ENCODE assay signal across 16 mouse cellular contexts in genomic region chr2:68034711-68035110, GRCm38 (mm10).
DNase-seq lines count a peak whose midpoint lies in the region.
"Had no signal": no experiment of that assay in that cellular context is flagged by ENCODE, and none has a peak within 500 bp of the region (broad histone marks: within the 10 kb centered on the region; RNA-seq: fewer than 3 reads in every experiment).

No protein-coding gene starts in this region.

- intact Hi-C loops in left cerebral cortex, postnatal 25 days (cut with DNase I): loop anchor here (10.0 kb wide), 1 partner anchor 270 kb away; no protein-coding TSS in a partner anchor

- DNase-seq in frontal cortex, postnatal 36 days (ENCODE audit: low spot score in 2 of 2): peak; percentile 21 to 76
- no peak for DNase-seq in frontal cortex, postnatal 14 days (ENCODE audit: low spot score in 2 of 2)
- peak; percentile 66 for DNase-seq in right cerebral cortex, adult 18-20 months
- no peak for DNase-seq in right cerebral cortex, postnatal 14 days
- DNase-seq in left cerebral cortex, postnatal 25 days (ENCODE audit: low spot score in 2 of 2): peak; percentile 35 to 92
- no peak for DNase-seq in adrenal gland, adult 8-10 months
- DNase-seq in adrenal gland, postnatal 14 days: no peak
- DNase-seq: adrenal gland, postnatal 25 days; cerebellum, adult 18-20 months; cerebellum, postnatal 14 days; forebrain, postnatal 0 days; gastrocnemius, postnatal 10 days; heart, postnatal 10 days; kidney, adult 11 months; kidney, postnatal 14 days; lung, postnatal 36 days had no signal

Comparison
In these comparisons a context has a peak if more than half of its experiments do, and no peak if none do; other contexts are left out.
1. DNase-seq: peak in frontal cortex, postnatal 36 days (2 of 2), right cerebral cortex, adult 18-20 months (single experiment) and left cerebral cortex, postnatal 25 days (2 of 2); none in frontal cortex, postnatal 14 days (0 of 2), right cerebral cortex, postnatal 14 days (single experiment), adrenal gland, adult 8-10 months (single experiment) and adrenal gland, postnatal 14 days (single experiment).